Mouse (Mus musculus) layer of hippocampus, postnatal 10 days (tissue): Measurements from ENCODE around the gene Ptpn12. TPM values are rescaled to one million over a fixed set of nuclear protein-coding genes. Genes with fewer than 3 reads are reported as not detected.
A peak's percentile ranks its signal among the peaks of the same experiment; 100 is the strongest.

Experiments used
- DNase-seq, 2 experiments: peaks; one replicate each; pipeline ENCODE4 v3.0.0; 2021; ENCODE audit warnings: low spot score in 2 of 2
- long read RNA-seq: library from polyadenylated mRNA; stranded (forward); transcript quantifications from one replicate; pipeline ENCODE4 v2.0.0, GENCODE M21; 2023
- total RNA-seq, 2 experiments: library from RNA; stranded (reverse); gene quantifications; 2 replicates each; pipeline ENCODE4 v1.2.3; 2021

Gene Ptpn12
- 10 to 100 TPM; 46.1 to 49.7 TPM for total RNA-seq
- long read RNA-seq, partial matches to known transcripts, result 3 of 13 reads
- long read RNA-seq, other reads (novel, unspliced or antisense), result 6 of 13 reads

GRCm38 (mm10) chr5:21055820-21056531 lies at the start of gene Ptpn12:
Ptpn12 (minus strand) TSS chr5:21055911.
- peak; percentile 91 to 95 for DNase-seq

- DNase-seq, result no peak
Measured at GRCm38 (mm10) chr5:21091179-21091578, 35.5 kb upstream of the Ptpn12 start.

GRCm38 (mm10) chr5:21057217-21057616 lies 1.5 kb upstream of the Ptpn12 start:
- no peak for DNase-seq

GRCm38 (mm10) chr5:21056595-21056994 lies 884 bp upstream of the Ptpn12 start:
- no peak for DNase-seq

GRCm38 (mm10) chr5:21055071-21055819 lies 466 bp downstream of the Ptpn12 start:
- peak; percentile 53 to 65 for DNase-seq

GRCm38 (mm10) chr5:21054472-21055070 lies 1.1 kb downstream of the Ptpn12 start:
- peak; percentile 46 to 59 for DNase-seq

- no peak for DNase-seq
Measured at GRCm38 (mm10) chr5:21053571-21054307, 2.0 kb downstream of the Ptpn12 start.

- no peak for DNase-seq
Measured at GRCm38 (mm10) chr5:21052521-21052920, 3.2 kb downstream of the Ptpn12 start.

- DNase-seq, result no peak
Measured at GRCm38 (mm10) chr5:21050770-21051122, 5.0 kb downstream of the Ptpn12 start.

GRCm38 (mm10) chr5:21050061-21050769 lies 5.5 kb downstream of the Ptpn12 start:
- no peak for DNase-seq

- DNase-seq, result no peak
Measured at GRCm38 (mm10) chr5:21049006-21049405, 6.7 kb downstream of the Ptpn12 start.

GRCm38 (mm10) chr5:21047114-21047513 lies 8.6 kb downstream of the Ptpn12 start:
- DNase-seq, result no peak

GRCm38 (mm10) chr5:21046150-21047048 lies 9.3 kb downstream of the Ptpn12 start:
- DNase-seq, result no peak

GRCm38 (mm10) chr5:21045462-21045861 lies 10.2 kb downstream of the Ptpn12 start:
- no peak for DNase-seq

- DNase-seq, result no peak
Measured at GRCm38 (mm10) chr5:21038100-21038499, 17.6 kb downstream of the Ptpn12 start.

GRCm38 (mm10) chr5:21035689-21036480 lies 19.8 kb downstream of the Ptpn12 start:
- DNase-seq, result no peak

- no peak for DNase-seq
Measured at GRCm38 (mm10) chr5:21034388-21034966, 21.2 kb downstream of the Ptpn12 start.

GRCm38 (mm10) chr5:21033382-21034056 lies 22.2 kb downstream of the Ptpn12 start:
- DNase-seq, result peak in 1 of 2 experiments; percentile 19
